Mouse (Mus musculus) G1E (cell line): ENCODE results near the gene Zfp408.

Experiments used
- CTCF ChIP-seq: IDR thresholded peaks from 2 replicates; pipeline ENCODE4 v1.5.1; 2012; ENCODE audit warnings: low read depth, low read length, inconsistent platforms, mixed read lengths
- GATA1 ChIP-seq: IDR thresholded peaks from 2 replicates; pipeline ENCODE4 v1.6.1; 2012; ENCODE audit warnings: borderline replicate concordance, low read length, inconsistent platforms, mixed read lengths
- GATA2 ChIP-seq: IDR thresholded peaks from 2 replicates; pipeline ENCODE4 v1.6.1; 2012; ENCODE audit warnings: low read depth, low read length, inconsistent platforms, borderline replicate concordance
- POLR2AphosphoS5 ChIP-seq: IDR thresholded peaks from 2 replicates; pipeline ENCODE4 v1.6.1; 2012; ENCODE audit warnings: low read depth, low read length, inconsistent platforms; ENCODE audit not compliant: insufficient replicate concordance
- TAL1 ChIP-seq: conservative IDR thresholded peaks from 2 replicates; pipeline ENCODE4 v1.6.1; 2012; ENCODE audit warnings: low read depth, low read length, inconsistent platforms, mixed read lengths

GRCm38 (mm10) chr2:91683919-91684318 lies 34.3 kb upstream of the Zfp408 start:
- TF ChIP-seq CTCF (no peak), TAL1 (no peak), GATA1 (no peak), POLR2AphosphoS5 (no peak), GATA2 (no peak)
